Mouse (Mus musculus) kidney, adult 11 months (tissue): ENCODE results near the gene Emilin2.
"Not testable (repeated sequence)": the region's sequence is repeated elsewhere in the genome, so short reads cannot be mapped to it uniquely, and the experiment has no call there.

ENCODE experiments used
- DNase-seq: peaks from one replicate; pipeline ENCODE4 v3.0.0; 2022

Gene Emilin2

DNA sequence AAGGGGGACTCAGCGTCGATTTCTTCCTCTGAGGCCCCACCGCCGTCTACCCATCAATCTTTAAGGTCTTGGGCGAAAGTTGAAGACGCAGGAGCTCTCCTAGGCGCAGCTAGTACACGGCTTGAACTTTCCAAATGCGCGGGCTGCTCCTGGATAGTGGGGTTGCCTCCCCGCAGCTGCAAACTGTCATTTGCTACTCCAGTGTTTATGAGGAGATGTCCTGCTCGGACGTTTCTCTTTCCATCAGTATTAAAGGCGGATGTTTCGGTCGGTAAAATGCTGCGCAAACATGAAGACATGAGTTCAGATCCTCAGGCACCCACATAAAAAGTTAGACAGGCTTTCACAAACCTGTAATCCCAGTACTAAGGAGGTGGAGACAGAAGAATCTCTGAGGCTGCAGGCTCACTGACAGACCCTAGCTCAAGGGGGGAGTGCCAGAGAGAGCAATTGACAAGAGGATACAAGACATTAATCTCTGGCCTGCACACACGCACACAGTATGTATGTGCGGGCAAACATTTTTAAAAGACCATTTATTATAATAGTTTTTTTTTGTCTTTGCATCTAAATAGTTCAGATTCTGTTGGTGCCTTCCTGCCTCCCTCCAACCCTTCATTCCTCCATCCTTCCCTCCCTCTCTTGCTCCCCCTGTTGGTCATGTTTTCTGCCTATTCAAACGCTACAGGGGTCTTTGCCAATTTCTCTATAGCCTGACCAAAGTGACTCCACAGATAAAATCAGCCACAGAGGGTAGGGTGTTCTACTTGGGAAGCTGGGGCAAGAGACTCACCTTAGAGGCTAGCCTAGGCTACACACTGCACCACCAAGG lies at the start of gene Emilin2:
TSS of gene Emilin2 (minus strand) at position 639 of the 832 bp plus-strand sequence.
- DNase-seq: no peak

DNA sequence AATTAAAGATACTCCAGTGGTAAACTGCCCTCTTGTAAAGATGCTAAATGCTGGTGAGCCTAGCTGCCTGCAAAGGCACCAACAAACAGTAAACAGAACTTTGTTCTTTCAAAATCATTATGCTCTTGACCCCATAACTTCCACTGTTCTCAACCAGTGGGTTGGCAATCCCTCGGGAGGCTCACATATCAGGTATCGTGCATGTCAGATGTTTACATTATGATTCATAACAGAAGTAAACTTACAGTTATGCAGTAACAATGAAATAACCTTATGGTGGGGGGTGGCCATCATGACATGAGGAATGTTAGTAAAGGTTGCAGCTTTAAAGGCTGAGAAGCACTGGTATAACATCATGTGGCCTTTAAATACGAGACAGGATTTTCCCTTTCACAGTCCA lies 43.7 kb upstream of the Emilin2 start:
- DNase-seq: no peak

DNA sequence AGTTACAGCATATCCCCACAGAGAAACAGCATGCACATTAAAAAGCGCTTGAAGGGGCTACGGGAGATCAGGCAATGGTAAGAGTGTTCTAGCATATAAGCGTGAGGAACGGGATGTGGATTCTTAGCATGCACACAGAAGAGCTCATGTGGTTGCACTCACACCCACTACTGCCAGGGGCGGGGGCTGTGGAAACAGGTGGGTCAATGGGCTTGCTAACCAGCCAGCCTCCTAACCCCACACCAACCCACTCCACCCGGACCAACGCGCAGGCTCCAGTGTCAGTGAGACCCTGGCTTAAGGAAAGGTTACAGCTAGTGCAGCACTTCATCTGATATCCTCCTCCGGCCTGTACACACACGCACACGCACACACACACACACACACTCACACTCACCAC lies 42.4 kb upstream of the Emilin2 start:
- no peak for DNase-seq

DNA sequence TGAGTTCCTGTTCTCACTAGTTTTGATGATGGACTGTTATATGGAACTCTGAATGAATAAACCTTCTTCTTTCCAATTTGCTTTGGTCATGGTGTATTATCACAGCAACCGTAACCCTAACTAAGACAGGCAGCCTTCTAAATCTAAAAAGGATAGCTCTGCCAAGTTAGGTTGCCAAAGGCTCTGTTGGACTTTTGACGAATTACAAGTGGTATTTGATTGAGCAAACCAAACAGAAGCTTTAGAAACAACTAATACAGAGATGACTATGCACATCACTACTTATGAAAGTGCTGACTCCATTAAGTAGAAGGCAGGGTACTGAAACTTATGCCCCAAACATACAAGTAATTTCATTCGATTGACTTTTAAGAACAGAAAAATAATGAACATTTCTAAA lies 36.4 kb upstream of the Emilin2 start:
- DNase-seq: no peak

DNA sequence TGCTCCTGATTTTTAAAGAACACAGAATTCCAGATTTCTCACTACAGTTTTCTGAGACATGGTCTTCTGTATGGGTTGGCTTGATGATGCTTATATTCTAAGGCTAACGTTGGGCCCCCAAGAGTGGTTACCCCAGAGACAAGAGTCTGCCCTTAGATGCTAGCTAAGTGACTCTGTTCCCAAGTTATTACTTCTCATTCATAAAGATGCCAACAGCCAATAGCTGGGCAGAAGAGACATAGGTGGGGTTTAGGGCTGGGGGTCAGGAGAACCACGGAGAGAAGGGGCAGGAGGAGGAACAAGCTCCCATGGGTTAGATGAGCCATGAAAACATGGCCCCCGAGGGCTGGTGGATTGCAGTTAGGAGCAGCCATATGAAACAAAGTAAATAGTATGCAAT lies 30.2 kb upstream of the Emilin2 start:
- no peak for DNase-seq

DNA sequence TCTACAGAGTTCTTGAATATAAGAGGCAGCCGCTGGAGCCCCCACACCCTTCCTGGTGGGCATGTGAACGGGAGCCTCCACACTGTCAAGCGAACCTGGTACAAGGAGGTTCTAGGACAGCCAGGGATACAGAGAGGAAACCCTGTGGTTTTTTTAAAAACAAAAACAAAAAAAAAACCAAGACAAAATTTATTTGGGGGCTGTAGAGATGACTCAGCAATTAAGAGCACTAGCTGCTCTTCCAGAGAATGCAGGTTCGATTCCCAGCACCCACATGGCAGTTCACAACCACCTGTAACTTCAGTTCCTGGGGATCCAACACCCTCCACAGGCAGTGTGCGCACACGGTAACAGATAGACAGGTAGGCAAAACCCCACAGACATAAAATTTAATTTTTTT lies 26.8 kb upstream of the Emilin2 start:
- no peak for DNase-seq

DNA sequence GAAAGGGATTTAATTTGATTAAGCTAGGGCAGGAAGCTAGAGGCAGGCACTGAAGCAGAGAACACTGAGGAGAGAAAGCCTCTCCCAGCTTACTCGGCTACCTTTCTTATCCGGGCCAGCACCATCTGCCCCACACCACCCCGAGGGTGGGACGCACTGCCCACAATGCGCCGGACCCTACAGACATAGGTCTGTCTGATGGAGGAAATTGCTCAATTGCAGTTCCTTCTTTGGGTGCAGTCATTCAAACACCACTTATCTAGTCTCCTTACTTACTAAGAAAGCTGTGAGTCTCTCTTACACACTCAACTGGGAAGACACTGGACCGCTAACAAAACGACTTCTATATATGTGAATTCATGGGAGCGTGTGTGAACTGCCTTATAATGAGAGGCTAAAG lies 25.8 kb upstream of the Emilin2 start:
- no peak for DNase-seq

DNA sequence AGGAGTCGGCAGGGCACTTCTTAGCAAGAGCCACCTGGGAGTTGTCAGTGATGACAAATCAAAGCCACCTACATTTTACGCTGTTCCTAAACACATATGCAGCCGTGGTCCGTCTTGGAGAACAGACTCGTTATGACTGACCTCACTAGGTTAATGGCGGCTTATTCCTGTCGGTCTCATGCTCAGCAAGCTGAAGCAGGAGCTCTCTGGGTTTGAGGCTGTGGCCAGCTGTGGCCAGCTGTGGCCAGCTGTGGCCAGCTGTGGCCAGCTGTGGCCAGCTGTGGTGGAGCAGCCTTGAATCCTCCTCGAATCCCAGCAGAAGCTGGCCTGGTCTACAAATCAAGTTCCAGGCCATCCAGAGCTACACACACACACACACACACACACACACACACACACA lies 24.6 kb upstream of the Emilin2 start:
- DNase-seq: no peak

DNA sequence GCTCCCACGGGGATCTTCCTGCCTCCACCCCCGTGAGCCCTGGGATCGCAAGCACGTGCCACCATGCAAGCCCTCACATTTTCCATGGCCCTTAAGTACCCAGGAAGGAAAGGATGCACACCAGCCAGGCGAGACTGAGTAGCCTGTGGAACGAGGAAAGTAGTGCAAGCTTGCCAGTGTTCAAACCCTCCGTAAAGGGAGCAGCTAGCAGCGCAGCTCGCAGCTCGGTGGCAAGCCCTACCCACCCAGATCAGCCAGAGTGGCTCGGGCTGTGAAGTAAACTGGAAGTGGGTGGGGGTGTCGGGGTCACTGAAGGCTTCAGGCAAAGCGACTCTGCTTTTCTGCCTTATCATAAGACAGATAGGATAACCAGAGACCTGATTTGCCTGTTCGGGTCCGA lies 20.5 kb upstream of the Emilin2 start:
- no peak for DNase-seq

DNA sequence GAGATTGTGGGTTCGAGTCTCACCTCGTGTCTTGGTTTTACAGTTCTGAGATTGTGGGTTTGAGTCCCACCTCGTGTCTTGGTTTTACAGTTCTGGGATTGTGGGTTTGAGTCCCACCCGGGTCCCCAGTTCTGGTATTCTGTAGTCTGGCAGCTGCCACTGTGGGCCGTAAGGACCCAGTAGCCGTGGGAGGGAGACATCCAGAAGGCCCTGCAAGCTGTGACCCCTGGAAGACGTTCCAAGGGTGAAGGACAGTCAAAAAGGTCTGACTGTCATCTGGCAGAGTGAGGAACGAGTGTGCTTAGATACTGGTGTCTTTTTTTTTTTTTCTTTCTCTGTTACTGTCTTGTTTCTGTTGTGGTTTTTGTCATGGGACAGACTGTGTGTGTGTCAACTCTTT lies 9.0 kb upstream of the Emilin2 start:
- not testable (repeated sequence) for DNase-seq

DNA sequence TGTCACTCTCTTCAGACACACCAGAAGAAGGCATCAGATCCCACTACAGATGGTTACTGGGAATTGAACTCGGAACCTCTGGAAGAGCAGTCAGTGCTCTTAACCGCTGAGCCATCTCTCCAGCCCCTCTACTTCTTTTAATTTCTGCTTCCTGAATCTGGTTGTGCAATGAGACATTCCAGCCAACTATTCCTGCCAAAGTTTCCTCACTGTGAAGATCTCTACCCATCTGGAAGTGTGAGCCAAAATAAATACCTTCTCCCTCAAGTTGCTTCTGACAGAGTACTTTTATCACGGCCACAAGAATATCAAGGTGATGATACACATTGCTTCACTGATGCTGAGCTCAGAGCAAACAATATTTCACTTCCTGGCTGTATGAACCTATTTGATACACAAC lies 7.6 kb upstream of the Emilin2 start:
- DNase-seq: no peak

DNA sequence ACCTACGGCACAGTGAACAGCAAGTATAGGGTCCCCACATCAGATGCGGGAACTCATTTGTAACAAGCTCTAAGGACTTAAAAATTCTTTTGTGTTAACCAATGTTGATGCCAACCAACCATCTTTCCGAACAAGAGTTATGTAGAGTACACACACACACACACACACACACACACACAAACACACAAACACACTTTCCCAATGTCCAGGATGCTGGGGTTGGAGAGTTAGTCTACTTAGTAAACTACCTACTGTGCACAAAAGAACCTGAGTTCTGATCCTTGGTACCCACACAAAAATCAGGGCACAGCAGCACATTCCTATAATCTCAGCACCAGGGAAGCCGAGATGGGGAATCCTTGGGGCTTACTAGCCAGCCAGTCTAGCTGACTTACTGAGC lies 5.8 kb upstream of the Emilin2 start:
- DNase-seq: no peak

DNA sequence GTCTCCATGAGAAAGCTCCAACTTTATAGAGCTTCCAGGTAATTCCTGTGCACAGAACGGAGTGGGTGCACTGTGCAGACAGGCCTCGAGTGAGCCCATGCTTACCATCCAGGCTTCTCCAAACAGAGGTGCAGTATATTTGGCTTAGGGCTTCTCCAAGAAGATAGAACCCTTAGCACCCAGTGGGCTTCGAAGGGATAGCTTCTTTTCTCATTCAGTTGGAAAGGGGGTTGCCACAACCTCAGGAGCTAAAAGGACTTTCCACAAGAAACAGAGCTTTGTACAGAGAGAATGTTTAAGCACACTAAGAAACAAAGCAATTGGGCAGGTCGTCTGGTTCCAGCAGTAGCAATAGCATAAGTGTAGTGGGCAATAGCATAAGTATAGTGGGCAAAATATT lies 2.5 kb upstream of the Emilin2 start:
- no peak for DNase-seq

DNA sequence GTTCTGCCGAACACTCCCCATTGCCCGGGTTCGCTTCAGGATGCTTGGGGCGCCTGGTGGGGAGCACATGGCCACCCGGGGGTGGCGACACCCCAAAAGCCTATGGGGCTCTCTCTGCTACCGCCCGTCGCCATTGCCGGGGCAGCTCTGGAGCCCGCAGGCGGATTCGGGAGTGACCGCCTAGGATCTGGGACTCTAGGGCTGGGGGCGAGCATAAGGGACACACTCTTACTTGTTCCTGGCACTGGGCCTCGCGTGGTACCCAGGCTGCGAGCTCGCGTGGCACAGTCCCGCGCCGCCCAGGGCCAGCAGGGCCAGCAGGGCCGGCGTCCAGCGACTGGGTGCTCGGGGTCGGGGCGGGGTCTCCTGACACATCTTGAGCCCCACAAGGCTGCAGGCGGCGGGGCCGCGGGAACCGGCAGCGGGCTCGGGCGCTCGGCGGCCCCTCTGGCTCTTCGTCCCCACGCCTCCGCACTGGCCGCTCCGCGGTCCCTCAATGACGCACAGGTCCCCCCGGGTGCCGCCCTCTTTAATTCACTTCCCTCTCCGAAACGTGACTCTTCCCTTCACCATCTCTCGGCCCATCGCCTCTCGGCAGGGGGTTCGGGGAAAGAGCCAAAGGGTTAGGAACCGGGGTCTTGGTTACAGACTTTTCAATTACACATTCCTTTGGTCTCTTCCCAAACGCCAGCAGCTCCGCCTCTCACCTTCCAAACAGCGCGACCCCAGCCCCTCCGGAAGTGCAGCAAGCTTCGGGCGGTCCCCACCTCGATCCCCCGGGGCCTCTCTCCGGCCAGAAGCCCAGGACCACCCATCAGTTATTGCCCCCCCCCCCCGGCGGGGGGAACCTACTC lies 1.1 kb downstream of the Emilin2 start:
- no peak for DNase-seq

DNA sequence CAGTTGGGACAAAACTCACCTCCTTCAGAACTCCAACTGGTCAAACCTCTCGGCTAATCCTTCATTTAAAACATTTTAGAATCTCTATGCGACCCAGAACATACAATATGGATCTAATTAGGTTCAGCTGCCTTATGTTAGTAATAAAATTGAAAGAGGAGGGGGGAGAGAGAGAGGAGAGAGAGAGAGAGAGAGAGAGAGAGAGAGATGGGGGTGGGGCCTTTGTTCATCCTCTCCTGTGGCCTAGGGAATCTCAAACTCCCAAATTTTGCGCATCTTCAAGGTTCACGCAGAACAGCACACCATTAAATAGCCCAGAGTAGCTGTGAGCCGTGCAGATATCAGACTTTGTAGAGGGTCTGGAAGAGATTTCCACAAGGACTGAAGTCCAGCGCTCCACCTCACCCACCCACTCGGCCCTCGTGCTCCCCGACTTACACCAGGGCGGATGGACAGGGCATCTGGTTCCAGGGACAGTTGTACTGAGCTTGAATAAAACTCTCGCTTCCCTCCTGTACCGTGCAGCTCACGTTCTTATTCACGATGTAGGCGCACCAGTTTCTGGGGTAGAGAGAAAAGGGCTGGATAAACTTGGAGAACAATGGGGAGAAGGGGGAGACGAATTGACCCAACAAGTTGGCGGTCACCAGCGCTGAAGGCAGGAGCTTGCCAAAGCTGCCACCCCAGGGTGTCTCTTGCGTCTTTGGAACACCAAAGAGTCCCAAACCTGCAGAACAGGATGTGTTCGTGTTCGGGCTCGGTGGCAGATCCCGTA lies 1.9 kb downstream of the Emilin2 start:
- no peak for DNase-seq

DNA sequence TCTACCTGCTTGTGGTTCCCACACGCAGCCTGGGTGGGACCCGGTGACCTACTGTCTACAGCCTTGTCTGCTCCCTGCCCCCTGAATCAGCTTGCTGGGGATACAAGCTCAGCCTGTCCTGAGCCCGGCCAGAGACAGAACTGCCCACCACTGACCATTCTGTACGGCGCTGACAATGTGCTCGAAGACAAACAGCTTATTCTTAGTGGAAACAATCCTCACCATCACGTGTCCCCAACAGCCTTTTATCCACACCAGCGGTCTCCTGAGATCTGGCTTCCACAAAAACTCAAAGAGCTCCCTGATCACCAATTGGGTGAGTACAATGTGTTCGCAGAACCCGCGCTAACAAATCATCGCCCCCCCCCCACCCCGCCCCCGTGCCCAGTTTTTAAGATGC lies 2.6 kb downstream of the Emilin2 start:
- no peak for DNase-seq

DNA sequence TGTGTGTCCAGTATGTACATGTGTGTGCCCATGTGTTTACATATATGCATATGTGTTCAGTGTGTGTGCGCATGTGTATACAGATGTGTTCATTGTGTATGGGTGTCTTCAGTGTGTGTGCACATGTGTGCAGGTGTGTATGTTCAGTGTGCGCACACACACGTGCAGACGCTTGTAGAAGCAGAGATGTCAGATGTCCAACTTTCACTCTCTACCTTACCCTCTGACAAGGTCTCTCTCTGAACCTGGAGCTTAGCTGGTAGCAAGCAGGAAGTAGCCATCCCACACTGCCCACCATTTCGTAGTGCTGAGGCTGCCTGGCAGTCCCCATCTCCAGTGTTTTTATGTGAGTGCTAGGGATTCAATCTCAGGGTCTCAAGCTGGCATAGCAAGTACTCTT lies 3.5 kb downstream of the Emilin2 start:
- no peak for DNase-seq

DNA sequence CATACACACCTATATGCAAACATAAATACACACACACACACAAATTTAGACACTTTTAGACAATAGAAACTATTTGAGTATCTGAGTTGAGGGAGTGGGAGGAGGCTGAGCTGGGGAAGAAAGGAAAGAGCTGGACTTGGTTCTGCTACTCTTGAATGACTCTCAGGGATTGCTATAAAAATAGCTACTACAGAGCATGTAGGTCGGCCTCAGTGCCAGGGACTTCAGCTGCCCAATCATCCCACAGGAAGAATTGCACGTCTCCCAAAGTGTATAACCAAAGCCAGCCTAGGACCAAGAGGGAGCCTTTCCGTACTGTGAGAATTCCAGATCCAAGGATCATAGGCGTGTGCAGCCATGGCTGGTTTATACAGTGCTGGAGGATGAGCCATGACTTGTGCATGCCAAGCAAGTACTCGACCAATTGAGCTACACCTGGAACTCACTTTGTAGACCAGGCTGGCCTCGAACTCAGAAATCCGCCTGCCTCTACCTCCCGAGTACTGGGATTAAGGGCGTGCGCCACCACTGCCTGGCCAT lies 4.5 kb downstream of the Emilin2 start:
- DNase-seq: no peak

DNA sequence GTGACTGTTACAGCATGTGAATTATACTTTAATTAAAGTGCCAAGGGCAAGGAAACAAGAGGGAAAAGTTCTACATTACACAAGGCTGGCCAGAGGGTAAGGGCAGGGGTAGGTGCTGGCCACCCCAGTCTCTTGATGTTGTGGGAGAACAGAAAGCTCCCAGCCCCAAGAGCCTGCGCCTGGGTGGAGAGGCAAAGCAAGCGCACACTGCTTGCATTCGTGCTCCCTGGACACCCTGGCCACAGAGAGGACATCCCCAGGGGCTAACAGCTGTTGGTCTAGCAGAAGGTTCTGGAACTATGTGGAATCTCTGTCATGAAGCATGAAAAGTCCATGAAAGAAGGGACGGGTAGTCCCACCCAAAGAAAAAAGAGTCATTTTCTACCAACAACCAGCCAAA lies 5.1 kb downstream of the Emilin2 start:
- no peak for DNase-seq

DNA sequence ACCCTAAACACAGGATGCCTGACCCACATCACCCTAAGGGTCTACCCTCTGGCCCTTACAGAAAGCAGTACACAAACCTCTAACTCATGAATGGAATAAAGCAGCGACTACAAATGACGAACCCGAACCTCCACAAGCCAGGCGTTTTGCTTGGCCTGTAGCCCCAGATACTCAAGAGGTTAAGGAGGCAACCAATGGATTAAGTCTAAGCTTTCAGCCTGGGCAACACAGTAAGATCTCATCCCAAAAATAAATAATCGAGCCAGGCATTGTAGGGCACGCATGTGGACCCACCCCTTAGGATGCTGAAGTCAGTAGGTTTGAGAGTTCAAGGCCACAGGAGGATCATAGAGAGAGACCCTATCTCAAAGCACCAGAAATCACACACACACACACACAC lies 5.7 kb downstream of the Emilin2 start:
- DNase-seq: no peak

DNA sequence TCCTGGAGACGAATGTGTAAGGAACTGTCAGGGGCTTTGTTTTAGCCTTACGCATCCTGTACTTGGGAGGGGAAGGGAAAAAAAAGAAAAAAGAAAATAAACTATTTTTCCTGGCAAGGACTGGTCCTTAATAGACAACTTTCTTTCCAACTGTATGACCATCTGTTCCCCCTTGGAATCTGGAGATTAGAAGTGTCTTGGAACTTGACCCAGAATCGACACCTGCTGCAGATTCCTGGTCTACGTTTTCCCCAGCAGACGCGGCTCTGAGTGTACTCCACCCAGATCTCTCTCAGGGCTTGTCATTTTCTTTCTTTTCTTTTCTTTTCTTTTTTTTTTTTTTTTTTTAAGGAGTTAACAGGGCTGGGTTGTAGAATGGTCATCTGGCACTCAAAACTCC lies 8.3 kb downstream of the Emilin2 start:
- DNase-seq: no peak

DNA sequence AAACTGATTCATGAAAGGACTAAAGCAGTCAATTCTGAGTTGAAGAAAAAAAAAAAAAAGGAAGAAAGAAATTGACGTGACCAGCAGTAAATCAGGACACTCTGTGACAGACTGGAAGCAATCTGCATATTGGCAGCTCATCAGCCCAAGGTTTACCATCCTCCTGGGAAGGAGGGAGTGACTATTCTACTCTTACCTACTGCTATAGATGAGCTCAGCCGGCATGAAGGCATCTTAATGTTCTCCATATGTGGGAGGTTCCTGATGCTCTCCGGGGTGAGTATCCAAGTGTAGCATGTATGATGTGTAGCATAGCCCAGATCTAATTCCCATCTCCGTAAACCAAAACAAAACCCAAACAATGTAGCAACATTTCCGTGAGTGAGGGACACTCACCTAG lies 10.4 kb downstream of the Emilin2 start:
- DNase-seq: no peak

DNA sequence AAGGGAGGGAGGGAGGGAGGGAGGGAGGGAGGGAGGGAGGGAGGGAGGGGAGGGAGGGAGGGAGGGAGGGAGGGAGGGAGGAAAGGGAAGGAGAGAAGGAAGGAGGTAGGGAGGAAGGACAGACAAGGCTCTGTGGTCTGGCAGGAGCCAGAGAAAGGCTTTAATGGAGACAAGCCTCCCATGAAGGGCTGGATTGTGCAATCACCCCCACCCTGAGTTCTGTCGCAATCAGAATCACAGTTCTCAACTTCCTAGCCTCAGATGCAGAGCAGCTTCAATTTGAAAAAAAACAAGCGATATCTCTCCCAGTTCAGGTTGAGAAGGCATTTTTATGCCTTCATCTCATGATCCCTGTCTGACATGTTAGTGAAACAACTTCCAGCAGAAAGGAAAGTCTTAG lies 11.4 kb downstream of the Emilin2 start:
- DNase-seq: no peak
